Mouse (Mus musculus) liver, postnatal 0 days (tissue): ENCODE data around the gene Atp1b1. TPM values are rescaled to one million over a fixed set of nuclear protein-coding genes. Genes with fewer than 3 reads are reported as not detected.

Source experiments
- ATAC-seq: fragments of 200-750 bp; cut with Nextera tagmentation; 2 replicates; pipeline ENCODE4 v1.8.0; 2017; ENCODE audit warnings: mild to moderate bottlenecking, moderate library complexity
- DNase-seq: peaks from one replicate; pipeline ENCODE4 v3.0.0-alpha.2; 2016
- H3K27ac ChIP-seq: fragments of 300-500 bp; sonication (generic); 2 replicates; pipeline ENCODE4 v1.5.1; 2014; ENCODE audit warnings: antibody characterized with exemption, moderate library complexity, mild to moderate bottlenecking, low read depth
- H3K27me3 ChIP-seq: fragments of 300-500 bp; sonication (generic); 2 replicates; pipeline ENCODE4 v1.6.1; 2014; ENCODE audit warnings: low read length, control low read depth, mixed read lengths; ENCODE audit not compliant: insufficient read depth
- H3K36me3 ChIP-seq: fragments of 300-500 bp; sonication (generic); replicated peaks from 2 replicates; pipeline ENCODE4 v1.6.1; 2014; ENCODE audit warnings: mild to moderate bottlenecking, control low read depth, low read length, moderate library complexity, mixed read lengths; ENCODE audit not compliant: insufficient read depth
- H3K4me1 ChIP-seq: fragments of 300-500 bp; sonication (generic); 2 replicates; pipeline ENCODE4 v1.6.1; 2014; ENCODE audit warnings: antibody characterized with exemption, mild to moderate bottlenecking, control low read depth; ENCODE audit not compliant: insufficient read depth
- H3K4me2 ChIP-seq: fragments of 300-500 bp; sonication (generic); 2 replicates; pipeline ENCODE4 v1.6.1; 2014; ENCODE audit warnings: low read depth, mild to moderate bottlenecking, low read length, moderate library complexity, mixed read lengths
- H3K4me3 ChIP-seq: fragments of 300-500 bp; sonication (generic); 2 replicates; pipeline ENCODE4 v1.5.1; 2014; ENCODE audit warnings: low read depth, low read length
- H3K9ac ChIP-seq: fragments of 300-500 bp; sonication (generic); replicated peaks from 2 replicates; pipeline ENCODE4 v1.6.1; 2014; ENCODE audit warnings: mild to moderate bottlenecking, moderate library complexity
- H3K9me3 ChIP-seq: fragments of 300-500 bp; sonication (generic); 2 replicates; pipeline ENCODE4 v1.6.1; 2016; ENCODE audit warnings: mild to moderate bottlenecking, control low read depth, low read length, mixed read lengths
- CTCF ChIP-seq: sonication (generic); IDR thresholded peaks from 2 replicates; pipeline ENCODE4 v1.5.1; 2016; ENCODE audit warnings: antibody characterized with exemption, low read depth
- EP300 ChIP-seq: IDR thresholded peaks from 2 replicates; pipeline ENCODE4 v1.6.1; 2016; ENCODE audit warnings: antibody characterized with exemption, low read depth, mild to moderate bottlenecking
- WGBS: fragments of 180-500 bp; shearing (Covaris S2); extraction: QIAGEN DNeasy Blood & Tissue Kit; methylation state at CpG from one replicate; pipeline ENCODE4 v1.1.7; 2014; ENCODE audit not compliant: insufficient replicate concordance; 5-methylcytosine and 5-hydroxymethylcytosine counted together
- polyA plus RNA-seq: library from polyadenylated mRNA; unstranded; fragments of >200 nt; fragmentation: Nextera tagmentation; extraction: Ambion mirVana; gene quantifications from 2 replicates; pipeline ENCODE4 v1.2.1, GENCODE M21; 2015

Gene Atp1b1
- polyA plus RNA-seq, 1 experiment from 2014 or later: 38.6 TPM

DNA sequence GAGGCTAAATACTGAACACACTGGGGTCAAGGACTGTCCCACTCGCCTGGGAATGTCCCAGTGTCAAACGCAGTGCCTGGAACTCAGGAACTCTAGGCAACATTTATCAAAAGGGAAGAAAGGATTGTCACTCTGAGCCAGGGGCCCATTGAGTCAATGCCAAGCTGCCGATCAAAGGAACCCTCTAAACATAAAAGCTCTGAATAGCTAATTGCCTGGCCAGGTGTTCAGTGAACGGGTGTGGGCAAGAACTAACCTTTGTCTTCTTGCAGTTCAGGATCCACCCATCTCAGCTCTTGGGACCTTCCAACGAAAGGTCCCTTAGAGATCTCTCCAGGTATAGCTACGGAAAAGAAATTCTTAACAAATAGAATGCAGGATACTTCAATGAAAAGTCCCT lies 12.8 kb upstream of the Atp1b1 start:
- no peaks in the 10 kb centered on the region; the same call in 1 of the 2 replicates for H3K4me1 ChIP-seq
- no peak for DNase-seq
- ATAC-seq: no peak
- TF ChIP-seq EP300: no peak
- TF ChIP-seq CTCF: no peak
- no peak overlapping the region for H3K9ac ChIP-seq
- no peaks in the 10 kb centered on the region for H3K27me3 ChIP-seq
- H3K36me3 ChIP-seq: no peaks in the 10 kb centered on the region
- H3K27ac ChIP-seq: no peak overlapping the region
- no peak overlapping the region for H3K4me3 ChIP-seq
- no peaks in the 10 kb centered on the region for H3K9me3 ChIP-seq
- 60% methylated on average over 6 of the region's 6 CpGs for WGBS
- no peak overlapping the region for H3K4me2 ChIP-seq

DNA sequence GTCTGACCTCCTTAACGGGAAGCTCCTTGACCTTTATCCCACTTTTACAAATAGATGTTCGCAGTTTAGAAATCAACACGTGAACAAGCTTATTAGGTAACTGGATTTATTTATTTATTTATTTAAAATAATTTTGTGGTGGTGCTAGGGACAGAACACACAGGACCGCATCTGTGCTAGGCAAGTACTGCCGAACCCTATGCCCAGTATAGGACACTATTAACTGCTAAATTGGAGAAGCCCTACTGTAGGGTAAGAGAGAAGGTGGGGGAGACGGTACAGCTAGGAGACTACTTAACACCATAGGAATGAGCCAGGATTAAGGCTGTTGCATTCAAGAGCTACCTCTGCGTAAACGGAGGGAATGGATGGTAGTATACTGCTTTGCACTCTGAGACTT lies 10.2 kb upstream of the Atp1b1 start:
- DNase-seq: no peak
- 76% methylated on average over 8 of the region's 8 CpGs for WGBS
- no peak for TF ChIP-seq CTCF
- no peak for TF ChIP-seq EP300
- Histone ChIP-seq H3K4me2 (no peak overlapping the region), H3K4me1 (no peaks in the 10 kb centered on the region), H3K9ac (no peak overlapping the region), H3K4me3 (no peak overlapping the region), H3K9me3 (no peaks in the 10 kb centered on the region), H3K27ac (no peak overlapping the region), H3K27me3 (no peaks in the 10 kb centered on the region), H3K36me3 (no peaks in the 10 kb centered on the region)
- ATAC-seq: no peak

- H3K36me3 ChIP-seq: no peaks in the 10 kb centered on the region
Observed at GRCm38 (mm10) chr1:164467406-164467805, 9.3 kb upstream of the Atp1b1 start.

DNA sequence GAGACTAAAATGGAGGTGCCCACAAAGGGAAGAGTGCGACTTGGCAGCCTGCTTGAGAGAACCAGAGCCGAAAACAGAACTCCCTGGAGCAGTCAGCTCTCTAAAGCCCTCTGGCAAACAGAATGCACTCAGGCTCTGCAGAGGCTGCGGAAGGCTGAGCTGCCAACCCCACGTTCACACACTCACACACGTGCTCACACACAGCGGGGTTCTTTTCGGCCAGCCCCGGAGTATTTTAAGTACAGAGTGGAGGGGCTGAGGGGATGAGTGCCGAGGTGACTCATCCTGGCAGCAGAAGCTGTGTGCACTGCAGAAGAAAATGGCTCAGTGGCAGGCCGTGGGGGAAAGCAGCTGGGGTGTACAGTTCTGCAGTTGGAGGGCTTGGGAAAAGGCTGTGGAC lies 3.6 kb upstream of the Atp1b1 start:
- H3K27ac ChIP-seq: 0 out of 2 replicates have a peak overlapping the region, but pooled peaks have one; percentile 29
- H3K4me1 ChIP-seq: peaks cover 15% of the 10 kb centered on the region
- no peaks in the 10 kb centered on the region for H3K36me3 ChIP-seq
- H3K4me2 ChIP-seq: no peak overlapping the region
- no peak overlapping the region for H3K4me3 ChIP-seq
- DNase-seq (no peak), ATAC-seq (no peak)
- H3K27me3 ChIP-seq: peaks cover 22% of the 10 kb centered on the region
- no peaks in the 10 kb centered on the region for H3K9me3 ChIP-seq
- no peak for TF ChIP-seq CTCF
- no peak for TF ChIP-seq EP300
- H3K9ac ChIP-seq: no peak overlapping the region
- WGBS: 45% methylated on average over 10 of the region's 10 CpGs

More at GRCm38 (mm10) chr1:164467406-164467805, 9.3 kb upstream of the Atp1b1 start:
- DNase-seq: no peak
- Histone ChIP-seq H3K27ac (no peak overlapping the region), H3K9me3 (no peaks in the 10 kb centered on the region), H3K4me1 (no peaks in the 10 kb centered on the region), H3K4me2 (no peak overlapping the region), H3K27me3 (no peaks in the 10 kb centered on the region), H3K4me3 (no peak overlapping the region), H3K9ac (no peak overlapping the region)
- no peak for ATAC-seq
- TF ChIP-seq CTCF: no peak
- 80% methylated on average over 10 of the region's 10 CpGs for WGBS

DNA sequence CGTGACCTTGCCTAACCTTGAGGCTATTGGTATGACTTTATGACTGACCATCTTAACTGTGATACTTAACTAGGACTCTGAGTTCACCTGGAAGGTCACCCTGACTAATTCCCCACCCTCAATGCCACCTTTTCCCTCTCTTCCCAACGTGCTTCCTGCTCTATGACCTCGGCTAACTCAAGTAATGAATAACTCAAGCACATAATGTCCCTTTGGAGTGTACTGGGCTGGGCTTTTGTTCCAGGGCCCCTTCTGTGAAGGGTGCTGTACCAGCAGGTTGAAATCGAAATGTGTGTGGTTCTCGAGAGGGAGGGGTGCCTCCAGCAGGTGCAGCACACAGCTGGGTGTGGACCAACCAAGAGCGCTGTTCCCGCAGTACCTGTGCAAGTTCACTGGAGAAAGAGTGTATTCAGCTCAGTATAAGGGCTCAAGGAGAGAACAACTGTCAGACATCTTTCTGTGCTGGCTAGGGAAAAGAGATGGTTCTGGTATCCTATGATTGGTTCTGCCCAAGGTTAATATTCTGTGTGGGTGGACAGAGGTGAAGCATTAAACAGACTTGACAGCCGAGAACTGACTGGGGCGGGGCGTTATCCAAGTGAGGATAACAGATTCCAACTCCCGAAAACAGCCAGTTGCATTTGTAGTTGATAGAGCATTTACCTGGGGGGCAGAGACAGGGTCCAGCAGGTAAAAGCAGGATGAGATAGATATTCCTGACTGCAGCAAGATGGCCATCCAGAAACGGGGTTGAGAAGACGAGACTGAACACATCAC lies 3.0 kb upstream of the Atp1b1 start:
- H3K27me3 ChIP-seq: peaks cover 24% of the 10 kb centered on the region
- peaks cover 15% of the 10 kb centered on the region for H3K4me1 ChIP-seq
- no peaks in the 10 kb centered on the region for H3K9me3 ChIP-seq
- 65% methylated on average over 13 of the region's 13 CpGs for WGBS
- H3K9ac ChIP-seq: no peak overlapping the region
- no peak overlapping the region for H3K4me3 ChIP-seq
- TF ChIP-seq CTCF: no peak
- TF ChIP-seq EP300: no peak
- 0 out of 2 replicates have a peak overlapping the region, but pooled peaks have one; percentile 29 for H3K27ac ChIP-seq
- ATAC-seq (no peak), DNase-seq (no peak)
- H3K4me2 ChIP-seq: no peak overlapping the region
- H3K36me3 ChIP-seq: no peaks in the 10 kb centered on the region

- DNase-seq: no peak
- peak overlapping the region; percentile 91 for H3K27ac ChIP-seq
- H3K4me1 ChIP-seq: peaks cover 19% of the 10 kb centered on the region
- peak overlapping the region; percentile 73 for H3K4me3 ChIP-seq
- peak overlapping the region; percentile 76 for H3K4me2 ChIP-seq
- WGBS: 31% methylated on average over 12 of the region's 12 CpGs
- peaks cover 24% of the 10 kb centered on the region for H3K27me3 ChIP-seq
- no peaks in the 10 kb centered on the region for H3K9me3 ChIP-seq
- H3K36me3 ChIP-seq: no peaks in the 10 kb centered on the region
- no peak for ATAC-seq
- TF ChIP-seq CTCF: no peak
- no peak for TF ChIP-seq EP300
- H3K9ac ChIP-seq: peak overlapping the region; percentile 43
Observed at GRCm38 (mm10) chr1:164459127-164459905, 1.2 kb upstream of the Atp1b1 start.
